8 mouse cellular contexts compared by ENCODE assay signal in the genomic region with DNA sequence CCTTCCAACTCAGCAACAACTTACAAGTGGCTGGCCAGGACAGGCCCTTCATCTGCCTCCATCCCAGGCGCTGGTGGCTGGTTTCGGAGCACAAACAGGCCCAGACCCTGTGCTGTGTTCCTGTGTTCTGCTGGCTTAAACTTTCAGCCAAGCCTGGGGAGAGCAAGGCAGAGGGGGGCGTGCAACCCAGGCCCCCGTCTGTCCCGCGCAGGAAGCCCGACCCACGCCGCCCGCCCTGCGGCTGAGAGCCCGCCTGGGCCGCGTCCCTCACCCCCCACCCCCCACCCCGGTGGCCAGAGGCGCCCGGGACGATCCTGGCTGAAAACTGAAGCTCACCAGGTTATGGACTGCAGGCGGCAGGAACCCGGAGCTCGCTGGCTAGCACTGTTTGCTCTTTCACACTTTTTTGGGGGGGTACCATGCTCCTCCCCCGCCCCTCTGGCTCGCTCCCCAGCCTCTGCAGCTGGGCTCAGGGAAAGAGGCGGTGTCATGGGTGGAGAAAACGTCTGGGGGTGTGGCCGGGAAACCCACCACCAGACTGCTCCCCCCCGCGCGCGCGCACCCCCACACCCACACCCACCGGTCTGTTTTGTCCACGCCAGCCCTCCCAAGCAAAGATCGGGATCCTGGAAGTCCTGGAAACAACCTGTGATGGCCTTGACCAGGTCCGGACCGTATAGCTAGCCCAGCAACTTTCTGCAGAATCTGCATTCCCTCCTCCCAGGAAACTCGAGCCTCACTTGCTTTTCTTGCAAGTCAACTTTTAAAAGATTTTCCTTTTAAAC. TPM values are rescaled to one million over a fixed set of nuclear protein-coding genes. Genes with fewer than 3 reads are reported as not detected.
A peak's percentile ranks its signal among the peaks of the same experiment; 100 is the strongest.
DNase-seq lines count a peak whose midpoint lies in the region; ATAC-seq and TF ChIP-seq lines count a peak whose summit lies in the region.

A gene (minus strand): TSS at position 739 of the 785 bp plus-strand sequence.

- TF ChIP-seq CTCF in heart, adult 2 months (IDR thresholded peaks at IDR 0.05), result no peak
- no peak for TF ChIP-seq CTCF in intestine, postnatal 0 days (IDR thresholded peaks at IDR 0.05; ENCODE audit: low read depth)
- TF ChIP-seq CTCF in lung, postnatal 0 days (IDR thresholded peaks at IDR 0.05), result no peak

- H3K9ac ChIP-seq in heart, adult 2 months (ENCODE audit: low read depth, low read length), result peak within 1 kb of the TSS; percentile 71
- H3K9ac ChIP-seq in intestine, postnatal 0 days (ENCODE audit: low read depth, low read length), result peak within 1 kb of the TSS; percentile 43; the same call in 1 of the 2 replicates
- H3K9ac ChIP-seq in lung, postnatal 0 days (replicated peaks; ENCODE audit: low read depth), result peak within 1 kb of the TSS; percentile 58

- H3K27ac ChIP-seq in heart, adult 2 months, result no peak within 1 kb of the TSS; the same call in 1 of the 2 replicates
- H3K27ac ChIP-seq in intestine, postnatal 0 days (ENCODE audit: low read depth, low read length), result peak within 1 kb of the TSS; percentile 50
- peak within 1 kb of the TSS; percentile 27 for H3K27ac ChIP-seq in lung, postnatal 0 days (ENCODE audit: low read length)

- TF ChIP-seq POLR2A in heart, adult 2 months (IDR thresholded peaks at IDR 0.05; ENCODE audit: insufficient read depth, low read depth, low read length), result no peak

- H3K4me3 ChIP-seq in heart, adult 2 months, result peak within 1 kb of the TSS; percentile 41
- H3K4me3 ChIP-seq in intestine, postnatal 0 days (ENCODE audit: low read depth, low read length), result peak within 1 kb of the TSS; percentile 52
- H3K4me3 ChIP-seq in lung, postnatal 0 days (ENCODE audit: low read depth, low read length), result peak within 1 kb of the TSS; percentile 60

- no peak for TF ChIP-seq EP300 in heart, adult 2 months (IDR thresholded peaks at IDR 0.05; ENCODE audit: insufficient read depth, low read depth, low read length)
- no peak for TF ChIP-seq EP300 in lung, postnatal 0 days (IDR thresholded peaks at IDR 0.05)

- H3K4me2 ChIP-seq in intestine, postnatal 0 days (replicated peaks; ENCODE audit: low read depth), result peak within 1 kb of the TSS; percentile 84
- H3K4me2 ChIP-seq in lung, postnatal 0 days (replicated peaks; ENCODE audit: low read depth, low read length), result peak within 1 kb of the TSS; percentile 84

- under 1% methylated on average over 37 of the region's 37 CpGs for WGBS in heart, adult 2 months
- under 1% methylated on average over 37 of the region's 37 CpGs for WGBS in intestine, postnatal 0 days
- WGBS in lung, postnatal 0 days, result 3% methylated on average over 35 of the region's 37 CpGs

- H3K4me1 ChIP-seq in heart, adult 2 months (ENCODE audit: control insufficient read depth, insufficient read depth, low read length), result no peaks in the 10 kb centered on the region
- no peaks in the 10 kb centered on the region for H3K4me1 ChIP-seq in intestine, postnatal 0 days (replicated peaks; ENCODE audit: control insufficient read depth, insufficient read depth, low read length)
- H3K4me1 ChIP-seq in lung, postnatal 0 days (ENCODE audit: insufficient read depth, low read depth, low read length), result no peaks in the 10 kb centered on the region

- peak; percentile 47 for DNase-seq in left cerebral cortex, postnatal 4 days
- DNase-seq in left cerebral cortex, adult 8-10 months (ENCODE audit: low spot score in 2 of 2), result no peak
- DNase-seq in embryo, embryonic 11.5 days (ENCODE audit: low read depth, low spot score), result peak; percentile 57
- DNase-seq in heart, adult 2 months, result peak; percentile 30 to 55
- peak; percentile 72 for DNase-seq in lung, postnatal 0 days (ENCODE audit: low spot score)
- peak; percentile 54 for DNase-seq in retina, embryonic 14.5 days (ENCODE audit: low spot score)
- DNase-seq in thymus, postnatal 10 days (ENCODE audit: low spot score in 2 of 2), result no peak

- peak; percentile 49; the same call in 1 of the 2 replicates for ATAC-seq in intestine, postnatal 0 days
- ATAC-seq in lung, postnatal 0 days, result peak; percentile 89

- no peaks in the 10 kb centered on the region for H3K9me3 ChIP-seq in intestine, postnatal 0 days (ENCODE audit: control insufficient read depth)
- no peaks in the 10 kb centered on the region for H3K9me3 ChIP-seq in lung, postnatal 0 days (ENCODE audit: low read length)

- no peaks in the 10 kb centered on the region for H3K79me2 ChIP-seq in heart, adult 2 months (replicated peaks; ENCODE audit: control insufficient read depth, insufficient read depth, low read length)

- intact Hi-C loops in left cerebral cortex, postnatal 4 days (cut with DNase I), result no loop called here
- intact Hi-C loops in heart, adult 2 months (cut with DNase I), result no loop called here

- no peaks in the 10 kb centered on the region for H3K36me3 ChIP-seq in heart, adult 2 months (ENCODE audit: control insufficient read depth, insufficient read depth, low read length)
- H3K36me3 ChIP-seq in intestine, postnatal 0 days (ENCODE audit: control insufficient read depth, insufficient read depth), result no peaks in the 10 kb centered on the region
- no peaks in the 10 kb centered on the region for H3K36me3 ChIP-seq in lung, postnatal 0 days (ENCODE audit: insufficient read depth, low read length)

- no peaks in the 10 kb centered on the region for H3K27me3 ChIP-seq in heart, adult 2 months (ENCODE audit: control insufficient read depth, insufficient read depth, low read length)
- no peaks in the 10 kb centered on the region for H3K27me3 ChIP-seq in intestine, postnatal 0 days (replicated peaks; ENCODE audit: control insufficient read depth, insufficient read depth, low read length)
- no peaks in the 10 kb centered on the region for H3K27me3 ChIP-seq in lung, postnatal 0 days (replicated peaks; ENCODE audit: insufficient read depth, low read length)

RNA-seq across cellular contexts. Expression of the gene that starts here (rescaled TPM):
- total RNA-seq in left cerebral cortex, postnatal 4 days (2021), result 1 to 10 TPM in 1 of 2 experiments, under 1 TPM in 1; 0.83 to 2.2 TPM
- total RNA-seq in left cerebral cortex, adult 8-10 months (2022), result 1 to 10 TPM in 1 of 4 experiments, under 1 TPM in 3; 0.27 to 1.1 (median 0.81) TPM
- under 1 TPM; 0.09 to 0.26 TPM for total RNA-seq in heart, adult 2 months (2021)
- polyA plus RNA-seq in heart, adult 2 months (2012; rRNA removed), result 0.08 and 0.18 TPM in 2 replicates
- polyA plus RNA-seq in intestine, postnatal 0 days (2015; fragmentation: Nextera tagmentation; extraction: Ambion mirVana), result 2.4 and 3.3 TPM in 2 replicates
- polyA plus RNA-seq in lung, postnatal 0 days (2015; fragmentation: Nextera tagmentation; extraction: Ambion mirVana), result 5.8 and 6.6 TPM in 2 replicates

Comparison
In these comparisons a context has a peak if more than half of its experiments do, and no peak if none do; other contexts are left out.
1. DNase-seq: peak in left cerebral cortex, postnatal 4 days (single experiment), embryo, embryonic 11.5 days (single experiment), lung, postnatal 0 days (single experiment) and retina, embryonic 14.5 days (single experiment); none in left cerebral cortex, adult 8-10 months (0 of 2) and thymus, postnatal 10 days (0 of 2).
2. Peak in DNase-seq, H3K4me3 ChIP-seq and H3K9ac ChIP-seq in heart, adult 2 months; RNA of the gene not detected or under 1 TPM.
3. Peak in every context shown above with its lines, with median percentiles within 50 percentile points of each other: H3K4me3 ChIP-seq and H3K9ac ChIP-seq.